Mouse (Mus musculus) cerebellum, adult (tissue): ENCODE results near the gene Ahnak2.
"Not testable (repeated sequence)": the region's sequence is repeated elsewhere in the genome, so short reads cannot be mapped to it uniquely, and the experiment has no call there.

Source experiments
- ATAC-seq: cut with Nextera tagmentation; 2 replicates; pipeline ENCODE4 v1.9.2; 2017; ENCODE audit warnings: mild to moderate bottlenecking, moderate library complexity, mixed read lengths; ENCODE audit not compliant: insufficient number of reproducible peaks, low FRiP score, low TSS enrichment

Gene Ahnak2

GRCm38 (mm10) chr12:112821974-112822373 is 19.5 kb upstream of the Ahnak2 start:
- ATAC-seq = no peak

- no peak for ATAC-seq
Measured at GRCm38 (mm10) chr12:112821216-112821615, 18.8 kb upstream of the Ahnak2 start.

GRCm38 (mm10) chr12:112820401-112820999 is 18.0 kb upstream of the Ahnak2 start:
- no peak for ATAC-seq

- no peak for ATAC-seq
Measured at GRCm38 (mm10) chr12:112819057-112819662, 16.7 kb upstream of the Ahnak2 start.

GRCm38 (mm10) chr12:112816866-112817265 is 14.4 kb upstream of the Ahnak2 start:
- ATAC-seq = not testable (repeated sequence)

DNA sequence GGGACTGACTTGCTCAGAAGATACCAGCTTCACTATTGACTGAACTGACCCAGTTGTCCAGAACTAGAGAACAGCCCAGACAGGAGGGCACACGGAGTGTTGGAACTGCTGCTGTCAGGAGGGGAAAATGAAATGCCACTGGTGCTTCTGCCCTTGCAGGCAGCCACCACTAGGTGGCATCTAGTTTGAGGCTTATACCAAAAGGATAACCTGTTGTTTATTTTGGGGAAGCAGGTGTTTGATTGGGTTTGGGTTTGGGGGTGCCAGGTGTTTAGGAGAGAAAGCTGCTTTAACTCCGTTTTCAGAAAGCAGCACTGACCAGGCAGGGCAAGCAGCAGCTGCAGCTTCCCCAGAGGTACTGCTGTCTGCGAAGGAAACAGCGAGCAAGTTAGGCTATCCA is 13.8 kb upstream of the Ahnak2 start:
- ATAC-seq = no peak

- no peak for ATAC-seq
Measured at GRCm38 (mm10) chr12:112814682-112815470, 12.4 kb upstream of the Ahnak2 start.

DNA sequence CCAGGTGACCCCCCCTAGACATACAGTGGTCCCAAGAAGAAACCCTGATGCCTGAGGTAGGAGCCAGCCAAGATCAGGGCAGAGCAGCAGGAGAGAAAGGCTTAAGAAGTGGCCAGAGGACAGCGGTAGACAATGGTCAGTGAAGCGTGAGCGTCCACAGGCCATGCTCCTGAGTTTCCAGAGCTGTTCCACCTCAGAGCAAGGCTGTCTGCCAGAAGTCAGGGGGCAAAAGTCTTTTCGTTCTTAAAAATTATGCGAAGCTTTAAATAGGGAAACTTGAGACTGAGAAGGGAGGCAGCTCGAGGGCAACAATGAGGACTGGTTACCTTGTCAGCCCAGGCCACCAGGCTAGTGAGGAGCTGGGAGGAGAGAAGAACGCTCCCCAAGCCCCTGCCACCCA is 10.9 kb upstream of the Ahnak2 start:
- ATAC-seq = no peak

DNA sequence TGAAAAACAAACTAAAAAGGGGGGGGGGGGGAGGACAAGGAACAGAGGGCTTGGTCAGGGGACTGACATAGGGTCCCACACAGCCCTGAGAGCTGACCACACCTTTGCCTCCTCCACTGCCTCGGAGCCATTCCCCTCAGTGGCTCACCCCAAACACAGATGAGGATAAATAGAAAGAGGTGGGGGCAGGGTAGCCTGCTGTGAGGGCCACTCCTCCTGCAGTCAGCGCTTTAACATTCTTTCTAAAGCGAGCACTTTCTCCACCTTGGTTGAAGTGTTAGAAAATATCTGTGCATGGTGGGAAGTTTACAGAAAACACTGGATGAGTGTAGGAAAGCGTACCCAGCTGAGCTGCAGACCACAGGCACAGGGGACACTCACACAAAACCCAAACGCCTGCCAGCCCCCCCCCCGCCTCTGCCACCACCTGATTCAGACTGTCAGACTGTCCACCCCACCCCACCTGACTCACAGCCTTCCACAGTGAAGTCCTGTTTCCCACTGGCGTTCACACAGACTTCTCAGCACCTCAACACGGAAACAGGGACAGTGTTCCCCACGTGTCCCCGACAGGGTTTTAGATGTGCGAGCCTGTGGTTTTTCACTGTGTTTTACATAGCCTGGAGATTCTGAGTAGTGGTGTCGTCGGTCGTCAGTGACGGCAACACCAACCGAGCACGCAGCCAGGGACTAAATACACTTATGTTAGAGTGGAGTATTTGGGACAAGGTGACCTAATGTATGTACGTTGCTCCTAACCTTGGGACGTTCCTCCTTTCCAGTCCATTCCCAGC is 7.8 kb upstream of the Ahnak2 start:
- ATAC-seq = no peak

DNA sequence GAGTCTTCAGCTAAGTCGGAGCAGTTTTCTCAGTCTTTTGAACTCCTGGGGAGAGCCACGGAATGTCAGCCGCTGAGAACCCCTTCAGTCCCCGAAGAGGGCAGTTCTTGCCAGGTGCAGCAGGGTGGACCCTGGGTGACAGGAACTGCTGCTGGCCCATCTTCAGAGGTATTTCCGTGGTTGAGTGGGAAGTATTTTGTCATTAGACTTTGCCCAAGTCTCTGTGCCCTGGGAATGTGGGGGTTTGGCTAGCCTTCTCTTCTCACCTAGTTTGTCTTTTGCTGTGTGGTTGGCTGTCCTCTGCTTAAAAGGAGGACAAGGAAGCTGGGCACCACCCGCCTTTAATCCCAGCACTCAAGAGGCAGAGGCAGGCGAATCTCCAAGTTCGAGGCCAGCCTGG is 7.2 kb upstream of the Ahnak2 start:
- ATAC-seq = no peak

GRCm38 (mm10) chr12:112808587-112809364 is 6.3 kb upstream of the Ahnak2 start, which contains the start of gene Clba1:
Gene Clba1, plus strand, starts transcription at chr12:112808937.
- ATAC-seq = peak; percentile 88

- ATAC-seq = peak; percentile 12; the same call in 1 of the 2 replicates
Measured at GRCm38 (mm10) chr12:112808212-112808586, 5.7 kb upstream of the Ahnak2 start.

GRCm38 (mm10) chr12:112807796-112808195 is 5.3 kb upstream of the Ahnak2 start:
- no peak for ATAC-seq

DNA sequence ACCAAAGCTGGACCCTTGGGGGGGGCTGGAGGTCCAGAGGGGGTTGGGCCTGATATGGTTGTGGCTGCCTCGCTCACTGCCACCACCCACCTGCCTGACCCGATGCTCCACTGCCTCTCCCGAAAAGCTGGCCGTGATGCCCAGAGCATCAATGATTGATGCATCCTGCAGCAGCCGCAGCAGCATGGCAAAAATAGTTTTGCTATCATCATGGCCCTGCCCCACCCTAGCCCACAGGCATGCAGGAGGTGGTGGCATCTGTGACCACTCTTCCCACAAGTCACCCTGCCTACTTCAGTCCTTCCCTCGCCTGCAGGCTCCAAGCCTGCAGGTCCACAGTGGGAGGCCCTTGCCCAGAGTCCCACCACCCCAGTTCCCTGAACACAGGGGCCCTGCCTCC is 3.6 kb upstream of the Ahnak2 start:
- no peak for ATAC-seq

DNA sequence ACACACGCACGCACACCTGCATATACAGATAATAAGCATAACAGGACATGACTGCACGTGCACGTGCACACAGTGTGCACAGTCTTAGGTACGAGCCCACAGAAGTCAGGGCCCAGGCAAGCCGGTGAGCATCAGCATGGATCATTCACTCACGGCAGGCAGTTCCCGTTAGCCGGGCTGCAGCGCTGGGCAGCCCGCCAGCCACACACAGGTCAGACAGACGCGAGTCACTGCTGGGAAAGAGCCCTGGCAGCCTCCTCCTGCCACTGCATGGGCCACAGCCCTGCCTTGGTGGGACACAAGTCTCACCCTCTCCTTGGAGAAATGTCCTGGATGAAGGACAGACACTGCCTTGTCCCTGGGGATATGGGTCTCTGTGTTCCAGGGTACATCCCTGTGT is 1.6 kb upstream of the Ahnak2 start:
- ATAC-seq = no peak

DNA sequence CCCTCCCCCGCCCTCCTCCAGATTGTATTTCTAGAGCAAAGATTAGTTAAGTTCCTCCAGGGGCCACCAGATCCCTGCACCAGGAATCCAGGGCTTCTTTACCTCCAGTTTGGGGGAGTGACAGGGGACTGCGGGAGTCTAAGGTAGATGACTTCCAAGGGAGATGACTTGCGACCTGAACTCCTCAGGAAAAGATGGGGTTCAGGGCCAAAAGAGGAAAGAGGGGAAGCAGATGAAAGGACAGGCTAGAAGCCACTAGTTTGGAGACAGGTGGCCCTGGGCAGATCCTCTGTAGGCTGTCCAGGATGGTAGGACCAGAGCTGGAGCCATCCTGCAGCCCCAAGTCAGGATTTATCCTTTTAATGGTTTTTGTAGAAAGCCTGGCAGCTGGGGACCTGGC is 460 bp upstream of the Ahnak2 start:
- ATAC-seq = no peak

GRCm38 (mm10) chr12:112800476-112800875 is 2.0 kb downstream of the Ahnak2 start:
- no peak for ATAC-seq

GRCm38 (mm10) chr12:112799237-112799970 is 3.1 kb downstream of the Ahnak2 start:
- no peak for ATAC-seq

GRCm38 (mm10) chr12:112798716-112799115 is 3.7 kb downstream of the Ahnak2 start:
- no peak for ATAC-seq
